Mouse (Mus musculus): ENCODE data around the gene Usp34. TPM values are rescaled to one million over a fixed set of nuclear protein-coding genes. Genes with fewer than 3 reads are reported as not detected.

Usp34 gene
- polyA plus RNA-seq, 1 experiment from 2014 or later, result 18.6 TPM

Other genes starting within 250 kb of the Usp34 start
- 101 and 125 TPM in 2 replicates for gene Xpo1, start 50.9 kb upstream of the Usp34 start, polyA plus RNA-seq (2016; fragmentation: Nextera tagmentation; extraction: Ambion mirVana)
- 114 and 131 TPM in 2 replicates for gene Ahsa2, start 191.1 kb downstream of the Usp34 start, polyA plus RNA-seq (2016; fragmentation: Nextera tagmentation; extraction: Ambion mirVana)
- gene 1700093K21Rik, start 214.3 kb downstream of the Usp34 start, polyA plus RNA-seq (2016; fragmentation: Nextera tagmentation; extraction: Ambion mirVana), result not detected in 2 replicates

Measured in hindbrain, embryonic 10.5 days (tissue).